8 mouse cellular contexts compared by ENCODE assay signal in genomic region chrX:94725627-94726083, GRCm38 (mm10). TPM values are rescaled to one million over a fixed set of nuclear protein-coding genes. Genes with fewer than 3 reads are reported as not detected.
DNase-seq lines count a peak whose midpoint lies in the region; ATAC-seq and TF ChIP-seq lines count a peak whose summit lies in the region.
"Not testable (repeated sequence)": the region's sequence is repeated elsewhere in the genome, so short reads cannot be mapped to it uniquely, and the experiment has no call there.

No protein-coding gene starts in this region.

- H3K27ac ChIP-seq in forebrain, embryonic 11.5 days (ENCODE audit: low read depth, low read length); heart, embryonic 13.5 days (replicated peaks); hindbrain, embryonic 16.5 days (ENCODE audit: low read depth, low read length); limb, embryonic 11.5 days (replicated peaks; ENCODE audit: low read depth, low read length); lung, embryonic 14.5 days (ENCODE audit: low read depth); midbrain, embryonic 14.5 days (replicated peaks; ENCODE audit: low read depth, low read length); stomach, embryonic 15.5 days: not testable (repeated sequence)

- not testable (repeated sequence) for H3K9ac ChIP-seq in forebrain, embryonic 11.5 days (ENCODE audit: low read length); heart, embryonic 13.5 days; hindbrain, embryonic 16.5 days (ENCODE audit: low read depth, low read length); limb, embryonic 11.5 days (ENCODE audit: low read length); lung, embryonic 14.5 days; midbrain, embryonic 14.5 days (replicated peaks; ENCODE audit: low read length); stomach, embryonic 15.5 days

- H3K4me2 ChIP-seq in forebrain, embryonic 11.5 days (ENCODE audit: low read depth, low read length, severe bottlenecking); heart, embryonic 13.5 days; hindbrain, embryonic 16.5 days (ENCODE audit: low read length); limb, embryonic 11.5 days (ENCODE audit: low read depth, severe bottlenecking); lung, embryonic 14.5 days; midbrain, embryonic 14.5 days (ENCODE audit: low read length); stomach, embryonic 15.5 days: not testable (repeated sequence)

- peak; percentile 14 for ATAC-seq in CD4-positive, CD25-positive, alpha-beta regulatory T cell, adult 4 months
- peak; percentile 38 for ATAC-seq in forebrain, embryonic 11.5 days (replicated peaks; ENCODE audit: low FRiP score)
- peak; percentile 46; the same call in 1 of the 2 replicates for ATAC-seq in heart, embryonic 13.5 days (ENCODE audit: extremely low read depth, insufficient number of reproducible peaks, low FRiP score, low TSS enrichment)
- ATAC-seq in hindbrain, embryonic 16.5 days, result peak; percentile 51
- ATAC-seq in limb, embryonic 11.5 days (ENCODE audit: insufficient number of reproducible peaks, low FRiP score, low TSS enrichment, low read depth), result 0 out of 2 replicates have a peak, but pooled peaks have one; percentile 16
- ATAC-seq in lung, embryonic 14.5 days (ENCODE audit: insufficient read depth), result peak; percentile 29; the same call in 1 of the 2 replicates
- ATAC-seq in midbrain, embryonic 14.5 days (ENCODE audit: low FRiP score, low TSS enrichment), result peak; percentile 46; the same call in 1 of the 2 replicates
- ATAC-seq in stomach, embryonic 15.5 days (ENCODE audit: insufficient read depth, low FRiP score, low read depth), result peak; percentile 56

- H3K9me3 ChIP-seq in forebrain, embryonic 11.5 days (ENCODE audit: control insufficient read depth, low read length); heart, embryonic 13.5 days; hindbrain, embryonic 16.5 days (ENCODE audit: control insufficient read depth, low read length); limb, embryonic 11.5 days (ENCODE audit: control insufficient read depth, low read length); lung, embryonic 14.5 days (ENCODE audit: low read depth, low read length); midbrain, embryonic 14.5 days (ENCODE audit: control insufficient read depth, low read length); stomach, embryonic 15.5 days: not testable (repeated sequence)

- H3K4me3 ChIP-seq in forebrain, embryonic 11.5 days (ENCODE audit: low read depth, low read length), result peak overlapping the region; percentile 18; the same call in 1 of the 2 replicates
- H3K4me3 ChIP-seq in heart, embryonic 13.5 days, result peak overlapping the region; percentile 40
- peak overlapping the region; percentile 35; the same call in 1 of the 2 replicates for H3K4me3 ChIP-seq in hindbrain, embryonic 16.5 days (ENCODE audit: low read length)
- not testable (repeated sequence) for H3K4me3 ChIP-seq in limb, embryonic 11.5 days (ENCODE audit: low read depth, low read length); lung, embryonic 14.5 days (ENCODE audit: low read depth, low read length); midbrain, embryonic 14.5 days (replicated peaks; ENCODE audit: low read depth, low read length); stomach, embryonic 15.5 days (replicated peaks)

- H3K27me3 ChIP-seq in forebrain, embryonic 11.5 days (ENCODE audit: control insufficient read depth, insufficient read depth, low read length); heart, embryonic 13.5 days (replicated peaks); hindbrain, embryonic 16.5 days (replicated peaks; ENCODE audit: control insufficient read depth, insufficient read depth, low read length); limb, embryonic 11.5 days (ENCODE audit: control insufficient read depth, insufficient read depth, low read length); lung, embryonic 14.5 days (ENCODE audit: insufficient read depth, low read length); midbrain, embryonic 14.5 days (ENCODE audit: control insufficient read depth, insufficient read depth, low read length); stomach, embryonic 15.5 days (replicated peaks): not testable (repeated sequence)

- WGBS in forebrain, embryonic 11.5 days, result no CpG with 5 or more reads among the region's 41 CpGs
- WGBS in heart, embryonic 13.5 days, result no CpG with 5 or more reads among the region's 41 CpGs
- WGBS in hindbrain, embryonic 16.5 days, result no CpG with 5 or more reads among the region's 41 CpGs
- WGBS in limb, embryonic 11.5 days, result no CpG with 5 or more reads among the region's 41 CpGs
- no CpG with 5 or more reads among the region's 41 CpGs for WGBS in lung, embryonic 14.5 days
- no CpG with 5 or more reads among the region's 41 CpGs for WGBS in midbrain, embryonic 14.5 days
- WGBS in stomach, embryonic 15.5 days, result no CpG with 5 or more reads among the region's 41 CpGs

- not testable (repeated sequence) for DNase-seq in forebrain, embryonic 11.5 days (ENCODE audit: low spot score); limb, embryonic 11.5 days (ENCODE audit: low spot score); lung, embryonic 14.5 days; midbrain, embryonic 14.5 days

- H3K36me3 ChIP-seq in forebrain, embryonic 11.5 days (ENCODE audit: control insufficient read depth, insufficient read depth, low read length); heart, embryonic 13.5 days; hindbrain, embryonic 16.5 days (ENCODE audit: control insufficient read depth, insufficient read depth, low read length); limb, embryonic 11.5 days (ENCODE audit: control insufficient read depth, insufficient read depth, low read length); lung, embryonic 14.5 days (ENCODE audit: insufficient read depth); midbrain, embryonic 14.5 days (ENCODE audit: control insufficient read depth, insufficient read depth, low read length); stomach, embryonic 15.5 days: not testable (repeated sequence)

- not testable (repeated sequence) for H3K4me1 ChIP-seq in forebrain, embryonic 11.5 days (replicated peaks; ENCODE audit: control insufficient read depth, insufficient read depth, low read length); heart, embryonic 13.5 days; hindbrain, embryonic 16.5 days (ENCODE audit: control insufficient read depth, insufficient read depth, low read depth, low read length); limb, embryonic 11.5 days (ENCODE audit: control insufficient read depth, insufficient read depth, low read length); lung, embryonic 14.5 days (ENCODE audit: insufficient read depth); midbrain, embryonic 14.5 days (ENCODE audit: control insufficient read depth, insufficient read depth, low read length); stomach, embryonic 15.5 days

- TF ChIP-seq CTCF in lung, embryonic 14.5 days (IDR thresholded peaks at IDR 0.05; ENCODE audit: low read depth), result not testable (repeated sequence)

RNA-seq across cellular contexts. Expression of gene Zxdb, which starts 1.3 kb away (rescaled TPM):
- polyA plus RNA-seq in CD4-positive, CD25-positive, alpha-beta regulatory T cell, adult 4 months (2017; shearing (Covaris generic)), result 1 to 10 TPM; 1.4 to 2.7 TPM
- polyA plus RNA-seq in forebrain, embryonic 11.5 days (2014; fragmentation: Nextera tagmentation; extraction: Ambion mirVana), result 1.7 and 2.3 TPM in 2 replicates
- 0.57 and 0.79 TPM in 2 replicates for polyA plus RNA-seq in heart, embryonic 13.5 days (2015; fragmentation: Nextera tagmentation; extraction: Ambion mirVana)
- polyA plus RNA-seq in hindbrain, embryonic 16.5 days (2015; fragmentation: Nextera tagmentation; extraction: Ambion mirVana), result 1.4 and 1.9 TPM in 2 replicates
- polyA plus RNA-seq in limb, embryonic 11.5 days (2014; fragmentation: Nextera tagmentation; extraction: Ambion mirVana), result 1.6 and 2.0 TPM in 2 replicates
- polyA plus RNA-seq in lung, embryonic 14.5 days (2014; fragmentation: Nextera tagmentation; extraction: Ambion mirVana), result 2.4 and 2.9 TPM in 2 replicates
- polyA plus RNA-seq in midbrain, embryonic 14.5 days (2014; fragmentation: Nextera tagmentation; extraction: Ambion mirVana), result 2.9 and 3.1 TPM in 2 replicates
- polyA plus RNA-seq in stomach, embryonic 15.5 days (2015; fragmentation: Nextera tagmentation; extraction: Ambion mirVana), result 1.6 TPM in 2 replicates
